Mouse (Mus musculus) ES-Bruce4 (cell line): Measurements from ENCODE around the gene Hs3st5. TPM values are rescaled to one million over a fixed set of nuclear protein-coding genes. Genes with fewer than 3 reads are reported as not detected.

Experiments
- H3K27ac ChIP-seq: 2 replicates; pipeline ENCODE4 v1.5.1; 2012; ENCODE audit warnings: low read length, inconsistent platforms; ENCODE audit not compliant: insufficient read depth
- H3K27me3 ChIP-seq: 2 replicates; pipeline ENCODE4 v1.6.1; 2012; ENCODE audit warnings: mild to moderate bottlenecking, low read length, inconsistent platforms; ENCODE audit not compliant: control insufficient read depth, poor library complexity, insufficient read depth, severe bottlenecking
- H3K36me3 ChIP-seq: 2 replicates; pipeline ENCODE4 v1.6.1; 2012; ENCODE audit warnings: inconsistent platforms, mild to moderate bottlenecking, low read length, moderate library complexity; ENCODE audit not compliant: control insufficient read depth, poor library complexity, insufficient read depth, severe bottlenecking
- H3K4me1 ChIP-seq: one replicate; pipeline ENCODE4 v1.8.1; 2011; ENCODE audit warnings: low read length; ENCODE audit not compliant: control insufficient read depth, insufficient read depth
- H3K4me3 ChIP-seq: 2 replicates; pipeline ENCODE4 v1.5.1; 2011; ENCODE audit warnings: low read depth, mild to moderate bottlenecking, low read length
- H3K9ac ChIP-seq: 2 replicates; pipeline ENCODE4 v1.6.1; 2012; ENCODE audit warnings: low read depth, mild to moderate bottlenecking, inconsistent platforms; ENCODE audit not compliant: poor library complexity, severe bottlenecking
- H3K9me3 ChIP-seq: replicated peaks from 2 replicates; pipeline ENCODE4 v1.6.1; 2012; ENCODE audit warnings: mild to moderate bottlenecking, low read length, inconsistent platforms; ENCODE audit not compliant: control insufficient read depth, poor library complexity, insufficient read depth, severe bottlenecking
- CTCF ChIP-seq: IDR thresholded peaks from one replicate; pipeline ENCODE4 v1.8.1; 2011; ENCODE audit warnings: low read depth, low read length
- EP300 ChIP-seq: IDR thresholded peaks from 2 replicates; pipeline ENCODE4 v1.6.1; 2011; ENCODE audit warnings: low read depth, low read length; ENCODE audit not compliant: insufficient read depth
- POLR2A ChIP-seq: IDR thresholded peaks from one replicate; pipeline ENCODE4 v1.8.1; 2011; ENCODE audit warnings: low read length; ENCODE audit not compliant: insufficient read depth
- polyA plus RNA-seq: library from polyadenylated mRNA; stranded (reverse); fragments of >200 nt; gene quantifications from 2 replicates; pipeline ENCODE4 v1.2.4, GENCODE M21; 2011; ENCODE audit warnings: low read depth; ENCODE audit not compliant: missing spikeins, insufficient read depth, insufficient read length

The Hs3st5 gene
- polyA plus RNA-seq, 1 experiment = not detected

DNA sequence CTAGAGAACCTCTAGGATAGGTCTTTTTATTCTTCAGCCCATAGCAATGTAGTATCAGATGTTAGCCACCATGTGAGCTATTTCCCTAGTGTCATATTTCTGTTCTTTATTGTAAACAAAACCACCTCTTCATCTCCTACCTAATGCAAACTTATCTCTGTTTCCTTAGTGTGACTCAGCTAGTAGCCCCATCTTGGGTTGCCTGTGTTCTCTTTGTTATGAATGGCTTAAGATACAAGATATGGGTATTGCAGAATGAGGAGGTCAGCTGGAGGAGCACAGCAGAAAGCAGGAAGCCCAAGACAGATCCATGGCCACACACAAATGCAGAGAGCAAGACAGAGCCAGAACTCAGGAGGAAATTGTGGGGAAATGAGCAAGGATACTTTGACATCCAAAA lies 288.7 kb downstream of the Hs3st5 start:
- Histone ChIP-seq H3K9me3 (no peaks in the 10 kb centered on the region), H3K27ac (no peak overlapping the region), H3K4me1 (no peaks in the 10 kb centered on the region), H3K9ac (no peak overlapping the region), H3K27me3 (no peaks in the 10 kb centered on the region), H3K36me3 (no peaks in the 10 kb centered on the region), H3K4me3 (no peak overlapping the region)
- no peak for TF ChIP-seq POLR2A
- TF ChIP-seq EP300 = no peak
- TF ChIP-seq CTCF = no peak

DNA sequence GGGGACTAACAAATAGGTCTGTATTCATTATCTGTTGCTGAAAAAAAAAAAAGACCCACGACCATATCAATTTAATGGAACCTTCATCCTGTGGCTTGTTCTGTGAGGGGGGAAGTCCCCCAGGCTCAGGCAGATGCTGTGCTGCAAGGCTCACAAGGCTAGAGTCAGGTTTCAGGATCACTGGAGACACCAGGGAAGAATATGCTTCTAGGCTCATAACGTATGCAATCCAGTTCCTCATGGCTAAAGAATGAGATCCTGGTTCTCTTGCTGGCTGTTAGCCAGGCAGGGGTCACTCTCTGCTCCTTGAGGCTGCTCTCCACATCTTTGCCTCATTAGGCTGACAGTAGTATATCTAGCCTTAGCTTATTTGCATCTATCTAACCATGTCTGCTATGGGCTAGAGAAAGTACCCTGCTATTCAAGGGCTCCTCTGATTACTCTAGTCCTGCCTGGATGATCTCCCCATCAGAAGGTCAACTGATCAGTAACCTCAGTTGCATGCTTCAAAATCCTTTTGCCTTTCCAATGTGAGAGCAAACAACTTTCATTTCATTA lies 294.4 kb downstream of the Hs3st5 start:
- no peaks in the 10 kb centered on the region for H3K4me1 ChIP-seq
- no peak overlapping the region for H3K9ac ChIP-seq
- no peaks in the 10 kb centered on the region for H3K9me3 ChIP-seq
- H3K27me3 ChIP-seq = no peaks in the 10 kb centered on the region
- H3K36me3 ChIP-seq = no peaks in the 10 kb centered on the region
- H3K4me3 ChIP-seq = no peak overlapping the region
- no peak overlapping the region for H3K27ac ChIP-seq
- no peak for TF ChIP-seq EP300
- no peak for TF ChIP-seq CTCF
- no peak for TF ChIP-seq POLR2A

- Histone ChIP-seq H3K27ac (no peak overlapping the region), H3K4me3 (no peak overlapping the region)
- TF ChIP-seq EP300 = no peak
- TF ChIP-seq CTCF = no peak
- TF ChIP-seq POLR2A = no peak
Observed at GRCm38 (mm10) chr10:36803705-36804104, 297.1 kb downstream of the Hs3st5 start.

DNA sequence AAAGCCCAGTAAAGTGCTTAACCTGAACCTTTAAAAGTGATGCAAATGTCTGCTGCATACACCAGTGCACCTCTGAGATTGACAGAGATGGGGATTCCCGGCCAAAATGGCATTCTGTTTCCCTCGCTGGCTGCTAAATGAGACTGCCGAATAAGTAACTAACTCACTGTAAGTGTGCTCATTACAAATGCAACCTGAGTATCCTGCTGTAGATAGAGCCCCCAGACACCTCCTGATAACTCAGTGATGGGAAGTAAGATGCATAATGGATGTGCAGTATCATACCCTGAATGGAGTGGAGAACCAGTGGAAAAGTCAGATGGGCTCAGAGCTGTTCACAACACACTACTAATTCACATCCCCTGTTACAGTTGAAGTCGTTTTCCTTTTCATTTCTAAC lies 298.7 kb downstream of the Hs3st5 start:
- Histone ChIP-seq H3K4me1 (no peaks in the 10 kb centered on the region), H3K27ac (no peak overlapping the region), H3K4me3 (no peak overlapping the region), H3K9ac (no peak overlapping the region), H3K9me3 (no peaks in the 10 kb centered on the region), H3K36me3 (no peaks in the 10 kb centered on the region), H3K27me3 (no peaks in the 10 kb centered on the region)
- TF ChIP-seq EP300 = no peak
- TF ChIP-seq CTCF = no peak
- TF ChIP-seq POLR2A = no peak

More at GRCm38 (mm10) chr10:36803705-36804104, 297.1 kb downstream of the Hs3st5 start:
- H3K9me3 ChIP-seq = no peaks in the 10 kb centered on the region
- H3K27me3 ChIP-seq = no peaks in the 10 kb centered on the region
- H3K4me1 ChIP-seq = no peaks in the 10 kb centered on the region
- no peak overlapping the region for H3K9ac ChIP-seq
- no peaks in the 10 kb centered on the region for H3K36me3 ChIP-seq

- H3K9ac ChIP-seq = no peak overlapping the region
- no peak overlapping the region for H3K4me3 ChIP-seq
- no peak for TF ChIP-seq EP300
- no peak for TF ChIP-seq CTCF
- TF ChIP-seq POLR2A = no peak
- H3K4me1 ChIP-seq = no peaks in the 10 kb centered on the region
- H3K9me3 ChIP-seq = no peaks in the 10 kb centered on the region
- H3K27ac ChIP-seq = no peak overlapping the region
- H3K27me3 ChIP-seq = no peaks in the 10 kb centered on the region
- no peaks in the 10 kb centered on the region for H3K36me3 ChIP-seq
Observed at GRCm38 (mm10) chr10:36805788-36806187, 299.2 kb downstream of the Hs3st5 start.

DNA sequence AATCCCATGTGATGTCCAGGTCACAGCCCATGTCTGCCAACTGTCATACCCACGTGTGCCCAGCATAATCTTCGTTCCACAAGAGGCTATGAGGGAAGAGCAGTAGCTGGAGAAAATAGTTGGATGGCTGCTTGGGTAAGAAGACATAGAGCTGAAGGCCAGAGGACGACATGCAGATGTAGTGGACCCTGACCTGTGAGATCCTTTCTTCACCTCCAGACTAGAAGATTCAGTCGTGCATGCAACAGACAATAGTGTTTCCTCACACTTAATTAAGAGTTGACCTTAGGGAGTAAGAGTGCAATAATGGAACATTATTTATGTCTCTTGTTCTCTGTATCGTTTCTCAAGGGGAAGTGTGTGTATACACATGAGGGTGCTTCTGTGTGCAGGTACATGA lies 300.4 kb downstream of the Hs3st5 start:
- Histone ChIP-seq H3K9ac (no peak overlapping the region), H3K4me1 (no peaks in the 10 kb centered on the region), H3K27ac (no peak overlapping the region), H3K36me3 (no peaks in the 10 kb centered on the region), H3K9me3 (no peaks in the 10 kb centered on the region), H3K4me3 (no peak overlapping the region), H3K27me3 (no peaks in the 10 kb centered on the region)
- TF ChIP-seq POLR2A (no peak), EP300 (no peak), CTCF (no peak)
